Mouse (Mus musculus): ENCODE data around the gene Vmn1r143. TPM values are rescaled to one million over a fixed set of nuclear protein-coding genes. Genes with fewer than 3 reads are reported as not detected.
"Not testable (repeated sequence)": the region's sequence is repeated elsewhere in the genome, so short reads cannot be mapped to it uniquely, and the experiment has no call there.

Vmn1r143 gene
- not detected in 2 replicates for polyA plus RNA-seq (2016; fragmentation: Nextera tagmentation; extraction: Ambion mirVana)

DNA sequence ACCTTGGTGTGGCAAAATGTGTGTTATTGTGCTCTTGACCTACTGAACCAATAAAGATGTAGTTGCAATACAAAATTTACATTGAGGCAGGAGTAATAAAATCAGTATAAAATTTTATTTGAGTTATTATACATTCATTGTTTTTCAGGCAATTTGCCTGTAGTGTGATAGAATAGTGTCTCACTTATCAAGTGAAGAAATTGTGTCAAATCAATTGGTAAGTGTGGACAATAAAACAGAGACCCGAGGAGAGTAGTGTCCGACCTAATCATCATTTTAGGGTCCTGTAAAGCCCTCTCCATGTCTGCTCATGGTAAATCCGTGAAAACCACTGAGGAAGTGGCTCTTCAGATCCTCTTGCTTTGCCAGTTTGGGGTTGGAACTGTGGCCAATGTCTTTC, at the start of gene Vmn1r143:
Gene Vmn1r143, plus strand, starts transcription at position 301 of the 400 bp plus-strand sequence.
- H3K9me3 ChIP-seq (replicated peaks); H3K27me3 ChIP-seq (replicated peaks); H3K36me3 ChIP-seq; H3K4me3 ChIP-seq; H3K4me1 ChIP-seq; H3K9ac ChIP-seq; ATAC-seq; H3K4me2 ChIP-seq; H3K27ac ChIP-seq: not testable (repeated sequence)
- no CpG with 5 or more reads among the region's 3 CpGs for WGBS (ENCODE audit: insufficient replicate concordance)

DNA sequence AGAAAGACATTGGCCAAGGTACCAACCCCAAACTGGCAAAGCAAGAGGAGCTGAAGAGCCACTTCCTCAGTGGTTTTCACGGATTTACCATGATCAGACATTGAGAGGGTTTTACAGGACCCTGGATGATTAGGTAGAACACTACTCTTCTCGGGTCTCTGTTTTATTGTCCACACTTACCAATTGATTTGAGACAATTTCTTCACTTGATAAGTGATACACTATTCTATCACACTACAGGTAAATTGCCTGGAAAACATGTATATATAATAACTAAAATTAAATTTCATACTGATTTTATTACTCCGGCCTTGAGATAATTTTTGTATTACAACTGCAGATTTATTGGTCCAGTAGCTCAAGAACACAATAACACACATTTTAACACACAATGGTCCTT, 25.2 kb upstream of the Vmn1r143 start, which contains the start of gene Vmn1r142:
Gene Vmn1r142, minus strand, starts transcription at position 101 of the 400 bp plus-strand sequence.
- not testable (repeated sequence) for H3K27me3 ChIP-seq (replicated peaks); H3K9me3 ChIP-seq (replicated peaks); H3K27ac ChIP-seq; H3K4me3 ChIP-seq; H3K36me3 ChIP-seq; H3K4me1 ChIP-seq; H3K9ac ChIP-seq; ATAC-seq; H3K4me2 ChIP-seq
- no CpG with 5 or more reads among the region's 3 CpGs for WGBS (ENCODE audit: insufficient replicate concordance)

DNA sequence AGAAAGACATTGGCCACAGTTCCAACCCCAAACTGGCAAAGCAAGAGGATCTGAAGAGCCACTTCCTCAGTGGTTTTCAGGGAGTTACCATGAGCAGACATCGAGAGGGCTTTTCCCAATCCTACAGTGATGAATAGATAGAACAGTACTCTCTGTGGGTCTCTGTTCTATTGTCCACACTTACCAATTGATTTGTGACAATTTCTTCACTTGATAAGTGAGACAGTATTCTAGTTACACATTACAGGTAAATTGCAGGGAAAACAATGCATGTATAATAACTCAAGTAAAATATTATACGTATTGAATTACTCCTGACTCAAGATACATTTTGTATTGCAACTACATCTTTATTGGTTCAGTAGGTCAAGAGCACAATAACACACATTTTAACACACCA, 12.0 kb downstream of the Vmn1r143 start, which contains the start of gene Gm8653:
Gene Gm8653, minus strand, starts transcription at position 101 of the 400 bp plus-strand sequence.
- not testable (repeated sequence) for H3K36me3 ChIP-seq; H3K4me1 ChIP-seq; H3K9me3 ChIP-seq (replicated peaks); H3K4me3 ChIP-seq; H3K4me2 ChIP-seq; ATAC-seq; H3K9ac ChIP-seq; H3K27ac ChIP-seq; H3K27me3 ChIP-seq (replicated peaks)
- no CpG with 5 or more reads among the region's 2 CpGs for WGBS (ENCODE audit: insufficient replicate concordance)

DNA sequence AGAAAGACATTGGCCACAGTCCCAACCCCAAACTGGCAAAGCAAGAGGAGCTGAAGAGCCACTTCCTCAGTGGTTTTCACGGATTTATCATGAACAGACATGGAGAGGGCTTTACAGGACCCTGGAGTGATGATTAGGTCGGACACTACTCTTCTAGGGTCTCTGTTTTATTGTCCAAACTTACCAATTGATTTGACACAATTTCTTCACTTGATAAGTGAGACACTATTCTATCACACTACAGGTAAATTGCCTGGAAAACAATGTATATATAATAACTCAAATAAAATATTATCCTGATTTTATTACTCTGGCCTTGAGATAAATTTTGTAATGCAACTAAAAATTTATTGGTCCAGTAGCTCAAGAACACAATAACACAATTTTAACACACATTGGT, 40.2 kb downstream of the Vmn1r143 start, which contains the start of gene Gm8453:
Gene Gm8453, minus strand, starts transcription at position 101 of the 400 bp plus-strand sequence.
- 15% methylated on average over 2 of the region's 2 CpGs for WGBS (ENCODE audit: insufficient replicate concordance)
- H3K27me3 ChIP-seq (replicated peaks); ATAC-seq; H3K27ac ChIP-seq; H3K9ac ChIP-seq; H3K36me3 ChIP-seq; H3K9me3 ChIP-seq (replicated peaks); H3K4me2 ChIP-seq; H3K4me1 ChIP-seq; H3K4me3 ChIP-seq: not testable (repeated sequence)

Other genes starting within 250 kb of the Vmn1r143 start
- gene Vmn1r137, start 194.8 kb upstream of the Vmn1r143 start, polyA plus RNA-seq (2016; fragmentation: Nextera tagmentation; extraction: Ambion mirVana): not detected in 2 replicates
- gene Vmn1r138, start 160.5 kb upstream of the Vmn1r143 start, polyA plus RNA-seq (2016; fragmentation: Nextera tagmentation; extraction: Ambion mirVana): not detected in 2 replicates
- gene Gm6176, start 133.1 kb upstream of the Vmn1r143 start, polyA plus RNA-seq (2016; fragmentation: Nextera tagmentation; extraction: Ambion mirVana): not detected in 2 replicates
- not detected in 2 replicates for gene Vmn1r139, start 120.3 kb upstream of the Vmn1r143 start, polyA plus RNA-seq (2016; fragmentation: Nextera tagmentation; extraction: Ambion mirVana)
- not detected in 2 replicates for gene Gm16451, start 71.1 kb upstream of the Vmn1r143 start, polyA plus RNA-seq (2016; fragmentation: Nextera tagmentation; extraction: Ambion mirVana)
- gene Gm10666, start 54.6 kb upstream of the Vmn1r143 start, polyA plus RNA-seq (2016; fragmentation: Nextera tagmentation; extraction: Ambion mirVana): not detected in 2 replicates
- not detected in 2 replicates for gene Vmn1r142, start 25.3 kb upstream of the Vmn1r143 start, polyA plus RNA-seq (2016; fragmentation: Nextera tagmentation; extraction: Ambion mirVana)
- gene Gm8653, start 11.9 kb downstream of the Vmn1r143 start, polyA plus RNA-seq (2016; fragmentation: Nextera tagmentation; extraction: Ambion mirVana): not detected in 2 replicates
- not detected in 2 replicates for gene Gm8453, start 40.1 kb downstream of the Vmn1r143 start, polyA plus RNA-seq (2016; fragmentation: Nextera tagmentation; extraction: Ambion mirVana)
- gene Gm4187, start 140.3 kb downstream of the Vmn1r143 start, polyA plus RNA-seq (2016; fragmentation: Nextera tagmentation; extraction: Ambion mirVana): not detected in 2 replicates
- gene Gm8660, start 181.7 kb downstream of the Vmn1r143 start, polyA plus RNA-seq (2016; fragmentation: Nextera tagmentation; extraction: Ambion mirVana): not detected in 2 replicates
- not detected in 2 replicates for gene Vmn1r148, start 224.2 kb downstream of the Vmn1r143 start, polyA plus RNA-seq (2016; fragmentation: Nextera tagmentation; extraction: Ambion mirVana)
- gene Vmn1r149, start 248.9 kb downstream of the Vmn1r143 start, polyA plus RNA-seq (2016; fragmentation: Nextera tagmentation; extraction: Ambion mirVana): not detected in 2 replicates